Mouse (Mus musculus) thymus, adult 2 months (tissue): Measurements from ENCODE around the gene Crygc.

Source experiments
- CTCF ChIP-seq: fragments of 200-500 bp; IDR thresholded peaks from 2 replicates; pipeline ENCODE4 v1.5.1; 2012; ENCODE audit warnings: mild to moderate bottlenecking, control low read depth, low read length, moderate library complexity, borderline replicate concordance; ENCODE audit not compliant: control insufficient read depth, poor library complexity, insufficient read depth; ENCODE audit errors: extremely low read depth
- POLR2A ChIP-seq: fragments of 200-500 bp; IDR thresholded peaks from 2 replicates; pipeline ENCODE4 v1.6.1; 2012; ENCODE audit warnings: mild to moderate bottlenecking, low read length, control low read depth, moderate library complexity; ENCODE audit not compliant: control insufficient read depth, poor library complexity, insufficient read depth; ENCODE audit errors: extremely low read depth

GRCm38 (mm10) chr1:65096953-65097352 is 23.5 kb upstream of the Crygc start:
- TF ChIP-seq POLR2A: no peak
- TF ChIP-seq CTCF: no peak
